Mouse (Mus musculus) forebrain, postnatal 0 days (tissue): Measurements from ENCODE around the gene Spon2. TPM values are rescaled to one million over a fixed set of nuclear protein-coding genes. Genes with fewer than 3 reads are reported as not detected.

Experiments
- ATAC-seq: fragments of 200-750 bp; cut with Nextera tagmentation; 2 replicates; pipeline ENCODE4 v1.8.0; 2017; ENCODE audit warnings: mild to moderate bottlenecking, moderate library complexity
- DNase-seq: peaks from one replicate; pipeline ENCODE4 v3.0.0-alpha.2; 2015
- H3K27ac ChIP-seq: fragments of 300-500 bp; sonication (generic); 2 replicates; pipeline ENCODE4 v1.5.1; 2014; ENCODE audit warnings: low read depth, mild to moderate bottlenecking, antibody characterized with exemption, low read length, moderate library complexity, mixed read lengths
- H3K27me3 ChIP-seq: fragments of 300-500 bp; sonication (generic); 2 replicates; pipeline ENCODE4 v1.6.1; 2014; ENCODE audit warnings: mild to moderate bottlenecking, low read length, mixed read lengths; ENCODE audit not compliant: insufficient read depth
- H3K36me3 ChIP-seq: fragments of 300-500 bp; sonication (generic); 2 replicates; pipeline ENCODE4 v1.6.1; 2014; ENCODE audit warnings: mild to moderate bottlenecking, moderate library complexity; ENCODE audit not compliant: insufficient read depth
- H3K4me1 ChIP-seq: fragments of 300-500 bp; sonication (generic); 2 replicates; pipeline ENCODE4 v1.6.1; 2014; ENCODE audit warnings: antibody characterized with exemption; ENCODE audit not compliant: insufficient read depth
- H3K4me2 ChIP-seq: fragments of 300-500 bp; sonication (generic); 2 replicates; pipeline ENCODE4 v1.6.1; 2014; ENCODE audit warnings: low read depth, mild to moderate bottlenecking, moderate library complexity
- H3K4me3 ChIP-seq: fragments of 300-500 bp; sonication (generic); 2 replicates; pipeline ENCODE4 v1.5.1; 2014; ENCODE audit warnings: low read depth, low read length, mixed read lengths
- H3K9ac ChIP-seq: fragments of 300-500 bp; sonication (generic); 2 replicates; pipeline ENCODE4 v1.6.1; 2014; ENCODE audit warnings: mild to moderate bottlenecking
- H3K9me3 ChIP-seq: fragments of 300-500 bp; sonication (generic); 2 replicates; pipeline ENCODE4 v1.6.1; 2016; ENCODE audit warnings: low read length
- CTCF ChIP-seq: sonication (generic); IDR thresholded peaks from 2 replicates; pipeline ENCODE4 v1.5.1; 2016; ENCODE audit warnings: antibody characterized with exemption, control low read depth, low read depth
- WGBS: fragments of 180-500 bp; shearing (Covaris S2); extraction: QIAGEN DNeasy Blood & Tissue Kit; methylation state at CpG from one replicate; pipeline ENCODE4 v1.1.7; 2014; 5-methylcytosine and 5-hydroxymethylcytosine counted together
- polyA plus RNA-seq: library from polyadenylated mRNA; unstranded; fragments of >200 nt; fragmentation: Nextera tagmentation; extraction: Ambion mirVana; gene quantifications from 2 replicates; pipeline ENCODE4 v1.2.1, GENCODE M21; 2015
- total RNA-seq: library from RNA; depleted of rRNA; stranded (reverse); fragments of >200 nt; gene quantifications from 2 replicates; pipeline ENCODE4 v1.2.3, GENCODE M21; 2014; rRNA removed

The Spon2 gene
- total and polyA plus RNA-seq, 2 experiments from 2014 or later = 2.3 to 4.3 TPM

- H3K27me3 ChIP-seq = no peaks in the 10 kb centered on the region
- ATAC-seq = no peak
- WGBS = 87% methylated on average over 9 of the region's 9 CpGs
These were observed 22.9 kb downstream of the Spon2 start for GRCm38 (mm10) chr5:33195246-33195852.

GRCm38 (mm10) chr5:33193567-33193966, 24.7 kb downstream of the Spon2 start:
- no peak for DNase-seq
- no peak overlapping the region for H3K27ac ChIP-seq
- WGBS = 57% methylated on average over 7 of the region's 7 CpGs

More at GRCm38 (mm10) chr5:33195246-33195852, 22.9 kb downstream of the Spon2 start:
- Histone ChIP-seq H3K4me2 (no peak overlapping the region), H3K4me3 (no peak overlapping the region), H3K9me3 (no peaks in the 10 kb centered on the region), H3K4me1 (no peaks in the 10 kb centered on the region), H3K36me3 (no peaks in the 10 kb centered on the region), H3K9ac (no peak overlapping the region), H3K27ac (no peak overlapping the region)
- no peak for TF ChIP-seq CTCF
- DNase-seq = no peak

More at GRCm38 (mm10) chr5:33193567-33193966, 24.7 kb downstream of the Spon2 start:
- H3K9ac ChIP-seq = no peak overlapping the region
- H3K9me3 ChIP-seq = no peaks in the 10 kb centered on the region
- no peak for ATAC-seq
- H3K4me3 ChIP-seq = no peak overlapping the region
- no peaks in the 10 kb centered on the region for H3K4me1 ChIP-seq
- TF ChIP-seq CTCF = no peak
- H3K36me3 ChIP-seq = no peaks in the 10 kb centered on the region
- H3K4me2 ChIP-seq = no peak overlapping the region
- no peaks in the 10 kb centered on the region for H3K27me3 ChIP-seq

Other genes with a start within 250 kb of the Spon2 start
- gene Ywhah, start 199.6 kb downstream of the Spon2 start, total RNA-seq = 475 and 549 TPM in 2 replicates
- gene Ywhah, start 199.6 kb downstream of the Spon2 start, polyA plus RNA-seq = 744 and 971 TPM in 2 replicates
- 0.43 TPM in 1 of 2 replicates, not detected in the other for gene Slc5a1, start 114.2 kb downstream of the Spon2 start, total RNA-seq
- gene Slc5a1, start 114.2 kb downstream of the Spon2 start, polyA plus RNA-seq = 0.07 TPM in 1 of 2 replicates, not detected in the other
- 417 and 478 TPM in 2 replicates for gene Ctbp1, start 56.5 kb upstream of the Spon2 start, total RNA-seq
- gene Ctbp1, start 56.5 kb upstream of the Spon2 start, polyA plus RNA-seq = 350 and 388 TPM in 2 replicates
- 119 and 124 TPM in 2 replicates for gene Maea, start 117.1 kb upstream of the Spon2 start, total RNA-seq
- 90.2 and 101 TPM in 2 replicates for gene Maea, start 117.1 kb upstream of the Spon2 start, polyA plus RNA-seq
- 7.7 and 12.1 TPM in 2 replicates for gene Uvssa, start 160.1 kb upstream of the Spon2 start, total RNA-seq
- 4.3 and 6.0 TPM in 2 replicates for gene Uvssa, start 160.1 kb upstream of the Spon2 start, polyA plus RNA-seq
- not detected in 2 replicates for gene Nkx1-1, start 215.5 kb upstream of the Spon2 start, total RNA-seq
- gene Nkx1-1, start 215.5 kb upstream of the Spon2 start, polyA plus RNA-seq = not detected in 2 replicates